Mouse (Mus musculus) megakaryocyte, embryonic 14.5 days (primary cell): ENCODE measurements around the gene Vav2. TPM values are rescaled to one million over a fixed set of nuclear protein-coding genes. Genes with fewer than 3 reads are reported as not detected.

Experiments used
- H3K27me3 ChIP-seq: replicated peaks from 2 replicates; pipeline ENCODE3; 2012; ENCODE audit warnings: inconsistent platforms
- H3K36me3 ChIP-seq: replicated peaks from 2 replicates; pipeline ENCODE3; 2012; ENCODE audit warnings: low read length, inconsistent platforms, mixed read lengths
- H3K4me1 ChIP-seq: 2 replicates; pipeline ENCODE4 v1.6.1; 2012; ENCODE audit warnings: inconsistent platforms
- H3K4me3 ChIP-seq: replicated peaks from 2 replicates; pipeline ENCODE3; 2012; ENCODE audit warnings: moderate library complexity, mild to moderate bottlenecking, inconsistent platforms
- H3K9me3 ChIP-seq: 2 replicates; pipeline ENCODE4 v1.6.1; 2012; ENCODE audit warnings: inconsistent platforms
- FLI1 ChIP-seq: IDR thresholded peaks from 2 replicates; pipeline ENCODE4 v1.6.1; 2012; ENCODE audit warnings: low read length, inconsistent platforms, mixed read lengths
- GATA1 ChIP-seq: IDR thresholded peaks from 3 replicates; pipeline ENCODE4 v1.6.1; 2012; ENCODE audit warnings: mixed read lengths, low read length, inconsistent platforms, borderline replicate concordance
- polyA plus RNA-seq: library from polyadenylated mRNA; stranded (reverse); fragments of >175 nt; gene quantifications from 2 replicates; pipeline ENCODE4 v1.2.3, GENCODE M21; 2012; ENCODE audit warnings: low replicate concordance; ENCODE audit not compliant: insufficient read depth

Vav2 gene
- polyA plus RNA-seq, 1 experiment, result 5.5 TPM

DNA sequence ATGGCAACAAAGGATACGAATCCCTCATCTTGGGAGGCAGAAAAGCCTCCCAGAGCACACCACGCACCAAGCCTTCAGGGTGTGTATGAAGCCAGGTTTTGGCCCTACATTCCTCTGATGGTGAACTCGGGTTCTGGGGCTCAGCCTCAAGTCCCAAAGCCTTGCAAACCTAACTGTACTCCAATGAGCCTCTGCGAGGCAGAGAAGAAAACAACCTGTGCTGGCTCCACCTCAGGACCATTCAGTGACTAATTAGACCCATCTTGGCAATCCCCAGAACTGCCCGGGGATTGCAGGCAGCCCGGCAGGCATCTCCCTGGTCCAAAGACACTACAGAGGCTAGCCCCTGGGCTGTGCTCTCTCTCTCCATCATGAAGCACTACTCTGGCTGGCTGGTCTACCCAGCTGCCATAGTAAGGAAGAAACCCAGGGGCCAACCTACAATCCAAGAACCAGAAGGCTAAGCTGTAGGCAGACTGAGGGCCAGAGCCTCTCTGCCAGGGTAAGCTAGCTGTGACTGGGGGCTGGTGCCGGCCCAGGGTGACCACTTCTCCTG is 14.5 kb downstream of the Vav2 start:
- Histone ChIP-seq H3K4me1 (peaks cover 58% of the 10 kb centered on the region), H3K36me3 (no peaks in the 10 kb centered on the region), H3K9me3 (no peaks in the 10 kb centered on the region), H3K27me3 (peaks cover 41% of the 10 kb centered on the region), H3K4me3 (no peak overlapping the region)
- no peak for TF ChIP-seq GATA1

DNA sequence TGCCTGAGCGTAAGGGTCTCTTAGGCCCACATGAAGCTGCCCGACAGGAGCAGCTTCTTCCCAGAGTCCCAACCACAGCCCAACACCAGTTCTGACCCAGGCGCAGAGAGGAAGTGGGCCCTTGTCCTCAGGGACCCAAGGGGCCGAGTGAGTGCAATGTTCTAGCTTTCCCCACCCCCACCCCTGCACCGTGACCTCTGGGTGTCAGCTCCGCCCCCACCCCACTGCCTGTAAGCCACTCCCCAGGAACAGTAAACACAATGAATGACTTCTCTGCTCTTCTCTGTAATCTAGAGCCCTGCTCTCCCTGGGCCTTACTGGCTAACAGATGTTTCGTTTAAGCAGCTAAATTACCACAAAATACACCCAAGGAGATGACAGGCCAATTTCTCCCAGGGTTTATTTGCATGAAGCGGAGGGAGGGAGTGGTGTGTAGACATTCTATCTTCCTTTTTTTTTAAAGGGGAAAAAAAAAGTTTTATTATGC is 15.1 kb downstream of the Vav2 start:
- Histone ChIP-seq H3K27me3 (peaks cover 46% of the 10 kb centered on the region), H3K36me3 (no peaks in the 10 kb centered on the region), H3K4me1 (peaks cover 58% of the 10 kb centered on the region), H3K9me3 (no peaks in the 10 kb centered on the region), H3K4me3 (no peak overlapping the region)
- no peak for TF ChIP-seq GATA1

DNA sequence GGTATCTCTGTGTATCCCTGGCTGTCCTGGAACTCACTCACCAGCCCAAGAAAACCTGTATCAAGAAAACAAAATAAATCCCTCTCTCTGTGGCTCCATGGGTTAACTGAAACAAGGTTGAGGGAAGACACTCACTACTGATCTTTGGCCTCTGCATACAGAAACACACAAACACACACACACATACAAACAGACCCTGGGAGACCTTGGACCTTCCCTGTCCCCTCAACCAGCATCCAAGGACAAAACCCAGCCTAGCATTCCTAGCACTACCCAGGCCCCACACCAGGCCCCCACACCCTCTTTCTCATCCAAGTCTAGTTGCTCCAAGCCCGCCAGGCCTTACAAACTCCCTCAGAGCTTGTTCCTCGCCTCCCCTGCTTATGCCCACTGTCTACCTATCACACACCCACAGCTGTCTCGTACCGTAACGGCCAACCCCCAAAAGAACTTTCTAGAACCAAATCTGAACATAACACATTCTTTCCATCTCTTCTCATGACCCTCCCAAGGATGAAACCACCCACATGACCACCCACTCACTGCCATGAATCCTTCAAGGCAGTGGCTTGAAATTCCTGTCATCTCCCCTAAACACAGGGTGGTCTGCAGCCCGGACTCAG is 16.2 kb downstream of the Vav2 start:
- H3K4me1 ChIP-seq, result peaks cover 49% of the 10 kb centered on the region
- H3K27me3 ChIP-seq, result peaks cover 45% of the 10 kb centered on the region
- H3K36me3 ChIP-seq, result no peaks in the 10 kb centered on the region
- no peaks in the 10 kb centered on the region for H3K9me3 ChIP-seq
- TF ChIP-seq FLI1, result no peak
- TF ChIP-seq GATA1, result no peak
- H3K4me3 ChIP-seq, result no peak overlapping the region

DNA sequence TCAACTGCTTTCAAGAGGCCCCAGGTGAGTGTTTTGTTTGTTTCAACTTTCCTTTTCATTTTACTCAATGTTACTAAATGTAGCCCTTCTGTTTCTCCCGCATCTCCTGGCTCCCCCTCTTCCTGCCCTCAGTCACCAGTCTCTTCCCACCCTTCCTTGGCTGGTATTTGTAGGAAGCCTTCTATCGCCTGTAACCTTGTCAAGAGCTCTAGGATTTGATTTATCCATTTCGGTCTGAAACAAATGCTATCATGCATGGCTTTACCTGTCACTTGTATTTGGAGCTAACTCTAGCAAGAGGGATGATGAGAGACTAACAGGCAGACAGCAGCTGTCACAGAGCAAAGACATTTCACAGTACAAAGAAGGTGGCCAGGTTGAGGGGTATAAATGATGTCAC is 18.6 kb downstream of the Vav2 start:
- no peak overlapping the region for H3K4me3 ChIP-seq
- no peaks in the 10 kb centered on the region for H3K9me3 ChIP-seq
- peaks cover 32% of the 10 kb centered on the region for H3K4me1 ChIP-seq
- H3K27me3 ChIP-seq, result peaks cover 39% of the 10 kb centered on the region
- no peaks in the 10 kb centered on the region for H3K36me3 ChIP-seq
- TF ChIP-seq FLI1 (no peak), GATA1 (no peak)

DNA sequence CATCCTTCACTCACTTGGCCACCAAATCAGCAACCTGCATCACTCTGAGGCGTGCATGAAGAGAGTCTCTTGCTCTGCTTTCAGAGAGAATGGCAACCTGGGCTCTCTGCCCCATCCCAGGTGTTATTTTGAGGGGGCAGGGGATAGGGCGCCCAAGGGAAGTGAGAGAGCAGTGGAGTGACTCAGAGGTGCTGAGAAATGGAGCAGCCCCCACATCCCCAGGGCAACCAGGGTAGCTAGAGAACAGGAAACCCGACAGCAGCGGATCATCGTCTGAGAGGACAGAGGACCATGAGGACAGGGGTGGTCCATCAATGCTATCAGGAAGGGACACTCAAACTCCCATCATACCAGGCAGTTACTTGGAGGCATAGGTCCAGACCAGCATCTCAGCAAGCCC is 19.9 kb downstream of the Vav2 start:
- Histone ChIP-seq H3K4me3 (no peak overlapping the region), H3K4me1 (peaks cover 23% of the 10 kb centered on the region), H3K36me3 (no peaks in the 10 kb centered on the region), H3K27me3 (peaks cover 39% of the 10 kb centered on the region), H3K9me3 (no peaks in the 10 kb centered on the region)
- TF ChIP-seq GATA1 (no peak), FLI1 (no peak)

DNA sequence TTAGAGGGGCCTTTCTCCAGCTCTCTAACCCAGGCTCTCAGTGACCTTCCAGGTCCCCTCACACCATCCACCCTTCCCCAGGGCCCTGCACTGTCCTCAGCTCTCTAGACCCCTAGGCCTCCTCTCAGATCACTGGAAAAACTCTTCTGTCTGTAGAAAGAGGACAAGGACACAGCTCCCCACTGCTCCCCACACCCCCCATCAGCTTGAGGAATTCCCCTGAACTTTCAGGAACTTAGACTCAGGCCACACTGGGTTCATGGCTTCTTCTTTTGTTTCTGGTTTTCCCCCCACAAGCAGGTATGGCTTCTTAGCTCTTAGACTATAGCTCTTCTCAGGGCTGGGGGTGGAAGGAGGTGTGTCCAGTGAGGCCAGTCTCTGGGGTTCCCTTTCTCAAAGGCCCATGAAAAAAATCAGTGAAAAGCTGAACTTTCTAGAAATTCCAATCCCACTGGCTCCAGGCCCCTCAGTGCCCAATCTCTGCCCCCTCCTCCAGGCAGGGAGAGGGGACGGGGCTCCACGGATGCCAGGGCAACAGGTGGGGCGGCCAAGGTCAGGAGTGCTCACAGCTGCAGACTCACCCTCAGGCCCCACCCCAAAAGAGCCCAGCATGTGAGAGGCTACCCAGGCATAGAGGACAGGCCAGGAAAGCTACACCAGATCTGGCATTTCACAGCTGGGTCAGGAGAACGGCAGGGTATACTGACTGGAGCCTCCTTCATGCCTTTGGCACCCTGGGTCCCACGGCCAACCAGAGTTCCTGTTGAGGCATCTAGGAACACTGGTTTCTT is 21.5 kb downstream of the Vav2 start:
- Histone ChIP-seq H3K4me1 (peaks cover 13% of the 10 kb centered on the region; the same call in 1 of the 2 replicates), H3K36me3 (no peaks in the 10 kb centered on the region), H3K27me3 (peaks cover 36% of the 10 kb centered on the region), H3K9me3 (peaks cover 5% of the 10 kb centered on the region), H3K4me3 (no peak overlapping the region)
- TF ChIP-seq GATA1 (no peak), FLI1 (no peak)

DNA sequence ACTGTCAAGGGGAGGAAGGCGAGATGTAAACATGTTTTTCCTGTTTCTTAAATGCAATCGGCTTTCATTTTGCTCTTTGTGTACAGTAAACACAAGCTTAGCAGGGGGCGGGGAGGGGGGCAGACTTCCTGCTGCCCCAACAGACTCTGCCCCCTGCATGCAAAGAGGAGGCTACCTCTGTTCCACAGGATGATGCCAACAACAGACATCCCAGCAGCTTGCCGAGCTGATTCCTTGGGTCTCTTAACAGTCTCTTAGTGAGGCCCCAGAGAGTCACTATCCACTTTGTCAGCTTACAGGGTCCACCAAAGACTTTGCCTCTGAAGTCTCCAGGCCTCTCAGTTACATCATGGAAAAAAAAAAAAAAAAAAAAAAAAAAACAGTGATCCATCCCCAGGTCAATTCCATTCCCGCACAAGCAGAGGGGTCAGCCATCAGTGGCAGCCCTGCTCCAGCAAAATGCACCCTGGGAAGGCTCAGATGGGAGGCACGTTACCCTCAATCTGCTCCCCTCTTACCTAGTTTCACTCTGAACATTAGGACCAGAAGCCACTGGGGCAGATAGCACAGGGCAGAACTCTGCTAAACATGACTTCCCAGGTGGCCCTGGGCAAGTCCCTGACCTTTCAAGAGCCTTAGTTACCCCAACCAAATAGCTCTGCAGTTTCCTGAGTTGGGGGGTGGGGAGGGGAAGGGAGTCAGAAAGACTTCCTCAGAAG is 22.3 kb downstream of the Vav2 start:
- TF ChIP-seq GATA1, result no peak
- no peak for TF ChIP-seq FLI1
- peaks cover 12% of the 10 kb centered on the region for H3K9me3 ChIP-seq
- H3K36me3 ChIP-seq, result no peaks in the 10 kb centered on the region
- H3K4me1 ChIP-seq, result peaks cover 13% of the 10 kb centered on the region; the same call in 1 of the 2 replicates
- no peak overlapping the region for H3K4me3 ChIP-seq
- H3K27me3 ChIP-seq, result peaks cover 36% of the 10 kb centered on the region

DNA sequence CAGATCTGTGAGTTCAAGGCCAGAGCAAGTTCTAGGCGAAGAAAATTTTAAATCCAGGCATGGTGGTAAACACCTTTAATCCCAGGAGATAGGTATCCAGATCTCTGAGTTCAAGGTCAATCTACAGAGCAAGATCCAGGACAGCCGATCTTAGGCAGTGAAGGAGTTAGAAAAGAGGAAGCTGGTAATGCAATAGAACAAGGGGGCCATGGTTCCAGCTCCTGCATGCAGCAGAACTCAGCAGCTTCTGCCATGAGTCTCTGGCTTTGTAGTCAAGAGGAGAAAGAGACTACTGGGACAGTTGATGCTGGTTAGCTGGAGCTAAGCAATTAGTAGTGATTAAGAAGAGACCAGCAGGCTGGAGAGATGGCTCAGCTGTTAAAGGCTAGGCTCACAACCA is 25.3 kb downstream of the Vav2 start:
- peaks cover 17% of the 10 kb centered on the region for H3K27me3 ChIP-seq
- no peak for TF ChIP-seq GATA1
- no peak for TF ChIP-seq FLI1
- H3K36me3 ChIP-seq, result no peaks in the 10 kb centered on the region
- no peak overlapping the region for H3K4me3 ChIP-seq
- H3K4me1 ChIP-seq, result peaks cover 3% of the 10 kb centered on the region; the same call in 1 of the 2 replicates
- peaks cover 23% of the 10 kb centered on the region for H3K9me3 ChIP-seq

DNA sequence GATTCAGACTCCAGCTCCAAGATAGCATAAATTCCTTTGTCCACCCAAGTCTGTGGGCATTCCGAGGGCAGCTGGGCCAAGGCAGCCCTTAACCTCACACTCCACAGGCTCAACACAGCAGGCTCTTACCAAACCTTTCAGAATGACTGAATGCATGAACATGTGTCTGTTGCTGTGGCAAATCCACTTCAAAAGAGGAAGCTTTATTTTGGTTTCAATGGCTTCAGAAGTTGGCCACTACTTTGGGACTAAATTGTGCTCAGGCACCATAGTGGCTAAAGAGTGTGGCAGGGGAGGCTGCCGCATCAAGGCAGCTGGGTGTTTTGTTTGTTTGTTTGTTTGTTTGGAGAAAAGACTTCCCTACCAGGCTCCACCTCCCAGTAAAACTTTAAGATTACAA is 26.8 kb downstream of the Vav2 start:
- peaks cover 19% of the 10 kb centered on the region for H3K27me3 ChIP-seq
- peaks cover 23% of the 10 kb centered on the region for H3K9me3 ChIP-seq
- no peaks in the 10 kb centered on the region for H3K36me3 ChIP-seq
- H3K4me3 ChIP-seq, result no peak overlapping the region
- peaks cover 5% of the 10 kb centered on the region; the same call in 1 of the 2 replicates for H3K4me1 ChIP-seq
- TF ChIP-seq GATA1 (no peak), FLI1 (no peak)
